Mouse (Mus musculus): ENCODE results near the gene Abtb2. TPM values are rescaled to one million over a fixed set of nuclear protein-coding genes. Genes with fewer than 3 reads are reported as not detected.
A peak's percentile ranks its signal among the peaks of the same experiment; 100 is the strongest.

Abtb2 gene
- total and polyA plus RNA-seq, 2 experiments: 6.5 to 15.1 TPM

- 38% methylated on average over 3 of the region's 3 CpGs for WGBS
- Histone ChIP-seq H3K27me3 (ENCODE audit: control insufficient read depth, insufficient read depth, low read length) (no peaks in the 10 kb centered on the region), H3K9ac (ENCODE audit: low read depth, low read length) (no peak overlapping the region), H3K27ac (replicated peaks; ENCODE audit: insufficient read depth, low read depth, low read length) (no peak overlapping the region), H3K4me3 (ENCODE audit: insufficient read depth, low read depth, low read length) (no peak overlapping the region), H3K36me3 (ENCODE audit: control insufficient read depth, insufficient read depth, low read length) (no peaks in the 10 kb centered on the region), H3K4me1 (ENCODE audit: control insufficient read depth, insufficient read depth, low read length) (no peaks in the 10 kb centered on the region), H3K79me2 (ENCODE audit: control insufficient read depth, insufficient read depth, low read length) (peaks cover 27% of the 10 kb centered on the region; the same call in 1 of the 2 replicates)
- TF ChIP-seq CTCF (IDR thresholded peaks at IDR 0.05; ENCODE audit: low read depth, low read length) (no peak), POLR2A (IDR thresholded peaks at IDR 0.05; ENCODE audit: extremely low read depth, insufficient read depth, low read length) (no peak)
- DNase-seq (ENCODE audit: extremely low read depth, low read depth, low spot score): peak; percentile 49
These were observed 43.4 kb downstream of the Abtb2 start for GRCm38 (mm10) chr2:103609499-103609898.

GRCm38 (mm10) chr2:103610831-103611535 lies 44.9 kb downstream of the Abtb2 start:
- Histone ChIP-seq H3K4me3 (ENCODE audit: insufficient read depth, low read depth, low read length) (no peak overlapping the region), H3K9ac (ENCODE audit: low read depth, low read length) (no peak overlapping the region), H3K4me1 (ENCODE audit: control insufficient read depth, insufficient read depth, low read length) (no peaks in the 10 kb centered on the region), H3K27me3 (ENCODE audit: control insufficient read depth, insufficient read depth, low read length) (no peaks in the 10 kb centered on the region), H3K36me3 (ENCODE audit: control insufficient read depth, insufficient read depth, low read length) (no peaks in the 10 kb centered on the region), H3K79me2 (ENCODE audit: control insufficient read depth, insufficient read depth, low read length) (peaks cover 23% of the 10 kb centered on the region; the same call in 1 of the 2 replicates), H3K27ac (replicated peaks; ENCODE audit: insufficient read depth, low read depth, low read length) (no peak overlapping the region)
- WGBS: 95% methylated on average over 8 of the region's 8 CpGs
- no peak for DNase-seq (ENCODE audit: extremely low read depth, low read depth, low spot score)
- TF ChIP-seq POLR2A (IDR thresholded peaks at IDR 0.05; ENCODE audit: extremely low read depth, insufficient read depth, low read length) (no peak), CTCF (IDR thresholded peaks at IDR 0.05; ENCODE audit: low read depth, low read length) (no peak)

- Histone ChIP-seq H3K36me3 (ENCODE audit: control insufficient read depth, insufficient read depth, low read length) (no peaks in the 10 kb centered on the region), H3K4me1 (ENCODE audit: control insufficient read depth, insufficient read depth, low read length) (no peaks in the 10 kb centered on the region), H3K27ac (replicated peaks; ENCODE audit: insufficient read depth, low read depth, low read length) (no peak overlapping the region), H3K79me2 (ENCODE audit: control insufficient read depth, insufficient read depth, low read length) (peaks cover 24% of the 10 kb centered on the region; the same call in 1 of the 2 replicates), H3K27me3 (ENCODE audit: control insufficient read depth, insufficient read depth, low read length) (no peaks in the 10 kb centered on the region), H3K4me3 (ENCODE audit: insufficient read depth, low read depth, low read length) (no peak overlapping the region), H3K9ac (ENCODE audit: low read depth, low read length) (no peak overlapping the region)
- no peak for DNase-seq (ENCODE audit: extremely low read depth, low read depth, low spot score)
- 74% methylated on average over 3 of the region's 3 CpGs for WGBS
- no peak for TF ChIP-seq CTCF (IDR thresholded peaks at IDR 0.05; ENCODE audit: low read depth, low read length)
- no peak for TF ChIP-seq POLR2A (IDR thresholded peaks at IDR 0.05; ENCODE audit: extremely low read depth, insufficient read depth, low read length)
These were observed 47.8 kb downstream of the Abtb2 start for GRCm38 (mm10) chr2:103613865-103614264.

- no peaks in the 10 kb centered on the region for H3K36me3 ChIP-seq (ENCODE audit: control insufficient read depth, insufficient read depth, low read length)
- no peaks in the 10 kb centered on the region for H3K4me1 ChIP-seq (ENCODE audit: control insufficient read depth, insufficient read depth, low read length)
- no peak overlapping the region for H3K9ac ChIP-seq (ENCODE audit: low read depth, low read length)
- DNase-seq (ENCODE audit: extremely low read depth, low read depth, low spot score): no peak
- H3K27me3 ChIP-seq (ENCODE audit: control insufficient read depth, insufficient read depth, low read length): no peaks in the 10 kb centered on the region
- peaks cover 24% of the 10 kb centered on the region; the same call in 1 of the 2 replicates for H3K79me2 ChIP-seq (ENCODE audit: control insufficient read depth, insufficient read depth, low read length)
- TF ChIP-seq CTCF (IDR thresholded peaks at IDR 0.05; ENCODE audit: low read depth, low read length): no peak
- WGBS: 85% methylated on average over 5 of the region's 5 CpGs
- H3K4me3 ChIP-seq (ENCODE audit: insufficient read depth, low read depth, low read length): no peak overlapping the region
- H3K27ac ChIP-seq (replicated peaks; ENCODE audit: insufficient read depth, low read depth, low read length): no peak overlapping the region
These were observed 48.9 kb downstream of the Abtb2 start for GRCm38 (mm10) chr2:103615028-103615427.

GRCm38 (mm10) chr2:103618407-103618806 lies 52.3 kb downstream of the Abtb2 start:
- no peak for DNase-seq (ENCODE audit: extremely low read depth, low read depth, low spot score)
- Histone ChIP-seq H3K9ac (ENCODE audit: low read depth, low read length) (no peak overlapping the region), H3K36me3 (ENCODE audit: control insufficient read depth, insufficient read depth, low read length) (no peaks in the 10 kb centered on the region), H3K27ac (replicated peaks; ENCODE audit: insufficient read depth, low read depth, low read length) (no peak overlapping the region), H3K79me2 (ENCODE audit: control insufficient read depth, insufficient read depth, low read length) (peaks cover 27% of the 10 kb centered on the region; the same call in 1 of the 2 replicates), H3K4me1 (ENCODE audit: control insufficient read depth, insufficient read depth, low read length) (no peaks in the 10 kb centered on the region), H3K4me3 (ENCODE audit: insufficient read depth, low read depth, low read length) (no peak overlapping the region), H3K27me3 (ENCODE audit: control insufficient read depth, insufficient read depth, low read length) (no peaks in the 10 kb centered on the region)
- no peak for TF ChIP-seq CTCF (IDR thresholded peaks at IDR 0.05; ENCODE audit: low read depth, low read length)

GRCm38 (mm10) chr2:103622950-103623349 lies 56.8 kb downstream of the Abtb2 start:
- H3K27me3 ChIP-seq (ENCODE audit: control insufficient read depth, insufficient read depth, low read length): no peaks in the 10 kb centered on the region
- TF ChIP-seq CTCF (IDR thresholded peaks at IDR 0.05; ENCODE audit: low read depth, low read length) (no peak), POLR2A (IDR thresholded peaks at IDR 0.05; ENCODE audit: extremely low read depth, insufficient read depth, low read length) (no peak)
- no peak overlapping the region for H3K27ac ChIP-seq (replicated peaks; ENCODE audit: insufficient read depth, low read depth, low read length)
- H3K79me2 ChIP-seq (ENCODE audit: control insufficient read depth, insufficient read depth, low read length): peaks cover 35% of the 10 kb centered on the region; the same call in 1 of the 2 replicates
- H3K9ac ChIP-seq (ENCODE audit: low read depth, low read length): no peak overlapping the region
- H3K4me3 ChIP-seq (ENCODE audit: insufficient read depth, low read depth, low read length): no peak overlapping the region
- no peak for DNase-seq (ENCODE audit: extremely low read depth, low read depth, low spot score)
- H3K36me3 ChIP-seq (ENCODE audit: control insufficient read depth, insufficient read depth, low read length): no peaks in the 10 kb centered on the region
- WGBS: 89% methylated on average over 4 of the region's 4 CpGs
- peaks cover 8% of the 10 kb centered on the region for H3K4me1 ChIP-seq (ENCODE audit: control insufficient read depth, insufficient read depth, low read length)

Data from liver, adult 2 months (tissue).